ENCODE assay signal across 15 mouse cellular contexts in genomic region chr12:111385883-111386641, GRCm38 (mm10). TPM values are rescaled to one million over a fixed set of nuclear protein-coding genes. Genes with fewer than 3 reads are reported as not detected.
DNase-seq lines count a peak whose midpoint lies in the region; ATAC-seq and TF ChIP-seq lines count a peak whose summit lies in the region.
"Had no signal": no experiment of that assay in that cellular context is flagged by ENCODE, and none has a peak within 500 bp of the region (broad histone marks: within the 10 kb centered on the region; RNA-seq: fewer than 3 reads in every experiment).

No protein-coding gene starts in this region.

- H3K4me2 ChIP-seq in kidney, embryonic 15.5 days, result no peak overlapping the region
- no peak overlapping the region for H3K4me2 ChIP-seq in stomach, embryonic 16.5 days (ENCODE audit: low read depth, low read length)
- H3K4me2 ChIP-seq: midbrain, embryonic 13.5 days had no signal

- ATAC-seq in kidney, embryonic 15.5 days (replicated peaks; ENCODE audit: low FRiP score), result peak; percentile 50
- ATAC-seq in megakaryocyte, adult 5-6 weeks (ENCODE audit: poor library complexity, severe bottlenecking), result no peak
- ATAC-seq in stomach, embryonic 16.5 days (ENCODE audit: insufficient read depth, low FRiP score), result peak; percentile 61; the same call in 1 of the 2 replicates
- ATAC-seq: midbrain, embryonic 13.5 days had no signal

- no peaks in the 10 kb centered on the region for H3K36me3 ChIP-seq in heart, adult 2 months (ENCODE audit: control insufficient read depth, insufficient read depth, low read length)
- no peaks in the 10 kb centered on the region for H3K36me3 ChIP-seq in kidney, embryonic 15.5 days
- no peaks in the 10 kb centered on the region for H3K36me3 ChIP-seq in megakaryocyte, embryonic 14.5 days (replicated peaks; ENCODE audit: low read length)
- no peaks in the 10 kb centered on the region for H3K36me3 ChIP-seq in stomach, embryonic 16.5 days (ENCODE audit: control insufficient read depth, insufficient read depth, low read length)
- H3K36me3 ChIP-seq: midbrain, embryonic 13.5 days had no signal

- no peak for TF ChIP-seq POLR2A in heart, adult 2 months (IDR thresholded peaks at IDR 0.05; ENCODE audit: insufficient read depth, low read depth, low read length)

- H3K9me3 ChIP-seq in kidney, embryonic 15.5 days (replicated peaks), result no peaks in the 10 kb centered on the region
- peaks cover 6% of the 10 kb centered on the region for H3K9me3 ChIP-seq in megakaryocyte, embryonic 14.5 days
- 0 out of 2 replicates have a peak, but pooled peaks cover 3% of the 10 kb centered on the region for H3K9me3 ChIP-seq in stomach, embryonic 16.5 days (replicated peaks; ENCODE audit: control insufficient read depth, low read length)
- H3K9me3 ChIP-seq: midbrain, embryonic 13.5 days had no signal

- no peak overlapping the region for H3K4me3 ChIP-seq in heart, adult 2 months
- no peak overlapping the region for H3K4me3 ChIP-seq in kidney, embryonic 15.5 days (replicated peaks)
- peak overlapping the region; percentile 46 for H3K4me3 ChIP-seq in megakaryocyte, embryonic 14.5 days (replicated peaks)
- H3K4me3 ChIP-seq in stomach, embryonic 16.5 days (replicated peaks; ENCODE audit: low read length), result no peak overlapping the region
- H3K4me3 ChIP-seq: erythroblast, embryonic 14.5 days; layer of hippocampus, adult 2 months; midbrain, embryonic 13.5 days had no signal

- H3K79me2 ChIP-seq in heart, adult 2 months (replicated peaks; ENCODE audit: control insufficient read depth, insufficient read depth, low read length), result no peaks in the 10 kb centered on the region

- intact Hi-C loops in heart, adult 2 months (cut with DNase I), result no loop called here
- intact Hi-C loops in heart, postnatal 14 days (cut with DNase I), result no loop called here

- no peak for TF ChIP-seq EP300 in heart, adult 2 months (IDR thresholded peaks at IDR 0.05; ENCODE audit: insufficient read depth, low read depth, low read length)

- peaks cover 7% of the 10 kb centered on the region for H3K4me1 ChIP-seq in heart, adult 2 months (ENCODE audit: control insufficient read depth, insufficient read depth, low read length)
- peaks cover 25% of the 10 kb centered on the region for H3K4me1 ChIP-seq in kidney, embryonic 15.5 days
- peaks cover 35% of the 10 kb centered on the region for H3K4me1 ChIP-seq in megakaryocyte, embryonic 14.5 days
- H3K4me1 ChIP-seq in stomach, embryonic 16.5 days (ENCODE audit: control insufficient read depth, insufficient read depth, low read length), result peaks cover 4% of the 10 kb centered on the region
- H3K4me1 ChIP-seq: midbrain, embryonic 13.5 days had no signal

- H3K27me3 ChIP-seq in heart, adult 2 months (ENCODE audit: control insufficient read depth, insufficient read depth, low read length), result no peaks in the 10 kb centered on the region
- no peaks in the 10 kb centered on the region for H3K27me3 ChIP-seq in kidney, embryonic 15.5 days
- H3K27me3 ChIP-seq in megakaryocyte, embryonic 14.5 days (replicated peaks), result peaks cover 55% of the 10 kb centered on the region
- H3K27me3 ChIP-seq in stomach, embryonic 16.5 days (ENCODE audit: control insufficient read depth, insufficient read depth, low read length), result no peaks in the 10 kb centered on the region
- H3K27me3 ChIP-seq: midbrain, embryonic 13.5 days had no signal

- no peak for TF ChIP-seq CTCF in heart, adult 2 months (IDR thresholded peaks at IDR 0.05)

- no peak overlapping the region for H3K9ac ChIP-seq in heart, adult 2 months (ENCODE audit: low read depth, low read length)
- no peak overlapping the region for H3K9ac ChIP-seq in kidney, embryonic 15.5 days
- H3K9ac ChIP-seq in stomach, embryonic 16.5 days (ENCODE audit: low read length), result no peak overlapping the region
- H3K9ac ChIP-seq: midbrain, embryonic 13.5 days had no signal

- WGBS in heart, adult 2 months, result 58% methylated on average over 13 of the region's 13 CpGs
- 86% methylated on average over 13 of the region's 13 CpGs for WGBS in kidney, embryonic 15.5 days
- WGBS in stomach, embryonic 16.5 days, result 80% methylated on average over 13 of the region's 13 CpGs

- DNase-seq in heart, adult 2 months, result no peak
- DNase-seq in heart, postnatal 14 days, result no peak
- DNase-seq in kidney, adult 11 months, result no peak
- DNase-seq in urinary bladder, postnatal 25 days (ENCODE audit: low spot score), result no peak
- DNase-seq: cerebellum, adult 11-12 months; retina, postnatal 1 day had no signal

- peak overlapping the region; percentile 40 for H3K27ac ChIP-seq in heart, adult 2 months
- peak overlapping the region; percentile 78 for H3K27ac ChIP-seq in kidney, embryonic 15.5 days
- peak overlapping the region; percentile 65 for H3K27ac ChIP-seq in stomach, embryonic 16.5 days (ENCODE audit: low read length)
- H3K27ac ChIP-seq: hindbrain, postnatal 0 days; layer of hippocampus, adult 2 months; midbrain, embryonic 13.5 days had no signal

RNA-seq across cellular contexts. Expression of gene Cdc42bpb, which starts 8.5 kb away (rescaled TPM):
- 10 to 100 TPM; 55.3 to 58.5 TPM for total RNA-seq in heart, adult 2 months (2021)
- polyA plus RNA-seq in heart, adult 2 months (2012; rRNA removed), result 105 and 106 TPM in 2 replicates
- total RNA-seq in heart, postnatal 14 days (2021), result 10 to 100 TPM; 73.0 to 82.1 TPM
- polyA plus RNA-seq in kidney, embryonic 15.5 days (2015; fragmentation: Nextera tagmentation; extraction: Ambion mirVana), result 31.9 and 40.0 TPM in 2 replicates
- 113 and 131 TPM in 2 replicates for polyA plus RNA-seq in megakaryocyte, embryonic 14.5 days (2012; ENCODE audit: insufficient read depth, low replicate concordance)
- 22.0 and 24.6 TPM in 2 replicates for total RNA-seq in megakaryocyte, adult 5-6 weeks (2015)
- 12.4 and 14.2 TPM in 2 replicates for total RNA-seq in megakaryocyte, adult 5-6 weeks (2017)
- 29.3 and 32.9 TPM in 2 replicates for polyA plus RNA-seq in stomach, embryonic 16.5 days (2015; fragmentation: Nextera tagmentation; extraction: Ambion mirVana)

RNA-seq across cellular contexts. Expression of gene Lbhd2, which starts 20.5 kb away (rescaled TPM):
- not detected for total RNA-seq in heart, adult 2 months (2021)
- polyA plus RNA-seq in heart, adult 2 months (2012; rRNA removed), result not detected in 2 replicates
- not detected for total RNA-seq in heart, postnatal 14 days (2021)
- polyA plus RNA-seq in kidney, embryonic 15.5 days (2015; fragmentation: Nextera tagmentation; extraction: Ambion mirVana), result 5.5 and 7.0 TPM in 2 replicates
- not detected in 2 replicates for polyA plus RNA-seq in megakaryocyte, embryonic 14.5 days (2012; ENCODE audit: insufficient read depth, low replicate concordance)
- not detected in 2 replicates for total RNA-seq in megakaryocyte, adult 5-6 weeks (2015)
- not detected in 2 replicates for total RNA-seq in megakaryocyte, adult 5-6 weeks (2017)
- polyA plus RNA-seq in stomach, embryonic 16.5 days (2015; fragmentation: Nextera tagmentation; extraction: Ambion mirVana), result 1.4 and 1.6 TPM in 2 replicates
- polyA plus RNA-seq: erythroblast, embryonic 14.5 days; midbrain, embryonic 13.5 days; neural tube, embryonic 11.5 days had no signal

RNA-seq across cellular contexts. Expression of gene Exoc3l4, which starts 30.8 kb away (rescaled TPM):
- 1 to 10 TPM; 2.5 to 2.7 TPM for total RNA-seq in heart, adult 2 months (2021)
- 9.2 and 10.9 TPM in 2 replicates for polyA plus RNA-seq in heart, adult 2 months (2012; rRNA removed)
- total RNA-seq in heart, postnatal 14 days (2021), result 1 to 10 TPM; 4.1 to 5.5 TPM
- 16.8 and 17.8 TPM in 2 replicates for polyA plus RNA-seq in kidney, embryonic 15.5 days (2015; fragmentation: Nextera tagmentation; extraction: Ambion mirVana)
- polyA plus RNA-seq in megakaryocyte, embryonic 14.5 days (2012; ENCODE audit: insufficient read depth, low replicate concordance), result 38.6 and 61.4 TPM in 2 replicates
- total RNA-seq in megakaryocyte, adult 5-6 weeks (2015), result 0.39 and 1.1 TPM in 2 replicates
- 0.29 TPM in 1 of 2 replicates, not detected in the other for total RNA-seq in megakaryocyte, adult 5-6 weeks (2017)
- 9.0 and 9.6 TPM in 2 replicates for polyA plus RNA-seq in stomach, embryonic 16.5 days (2015; fragmentation: Nextera tagmentation; extraction: Ambion mirVana)

RNA-seq across cellular contexts. Expression of gene Tnfaip2, which starts 56.2 kb away (rescaled TPM):
- total RNA-seq in heart, adult 2 months (2021), result 10 to 100 TPM; 40.9 to 52.1 TPM
- 40.2 and 52.0 TPM in 2 replicates for polyA plus RNA-seq in heart, adult 2 months (2012; rRNA removed)
- total RNA-seq in heart, postnatal 14 days (2021), result 10 to 100 TPM; 38.0 to 40.4 TPM
- 19.5 and 22.9 TPM in 2 replicates for polyA plus RNA-seq in kidney, embryonic 15.5 days (2015; fragmentation: Nextera tagmentation; extraction: Ambion mirVana)
- 1.1 and 11.3 TPM in 2 replicates for polyA plus RNA-seq in megakaryocyte, embryonic 14.5 days (2012; ENCODE audit: insufficient read depth, low replicate concordance)
- 42.7 and 43.7 TPM in 2 replicates for total RNA-seq in megakaryocyte, adult 5-6 weeks (2015)
- 81.0 and 109 TPM in 2 replicates for total RNA-seq in megakaryocyte, adult 5-6 weeks (2017)
- 11.2 and 12.8 TPM in 2 replicates for polyA plus RNA-seq in stomach, embryonic 16.5 days (2015; fragmentation: Nextera tagmentation; extraction: Ambion mirVana)
